Mouse (Mus musculus) large intestine, adult 2 months (tissue): ENCODE measurements around the gene Gm49337. TPM values are rescaled to one million over a fixed set of nuclear protein-coding genes. Genes with fewer than 3 reads are reported as not detected.
A peak's percentile ranks its signal among the peaks of the same experiment; 100 is the strongest.
"Not testable (repeated sequence)": the region's sequence is repeated elsewhere in the genome, so short reads cannot be mapped to it uniquely, and the experiment has no call there.

Experiments used
- DNase-seq: peaks from one replicate; pipeline ENCODE4 v3.0.0-alpha.2; 2012; ENCODE audit warnings: low read depth, low spot score
- WGBS: fragments of 180-500 bp; shearing (Covaris S2); methylation state at CpG from one replicate; pipeline ENCODE4 v1.1.7; 2018; 5-methylcytosine and 5-hydroxymethylcytosine counted together
- polyA plus RNA-seq: library from polyadenylated mRNA; depleted of rRNA; stranded (reverse); fragments of >200 nt; gene quantifications from 2 replicates; pipeline ENCODE4 v1.2.3, GENCODE M21; 2012

Gene Gm49337
- polyA plus RNA-seq, 1 experiment: not detected

- DNase-seq: no peak
- WGBS: 71% methylated on average over 9 of the region's 9 CpGs
Observed at GRCm38 (mm10) chr4:116193583-116194383, 20.6 kb downstream of the Gm49337 start.

DNA sequence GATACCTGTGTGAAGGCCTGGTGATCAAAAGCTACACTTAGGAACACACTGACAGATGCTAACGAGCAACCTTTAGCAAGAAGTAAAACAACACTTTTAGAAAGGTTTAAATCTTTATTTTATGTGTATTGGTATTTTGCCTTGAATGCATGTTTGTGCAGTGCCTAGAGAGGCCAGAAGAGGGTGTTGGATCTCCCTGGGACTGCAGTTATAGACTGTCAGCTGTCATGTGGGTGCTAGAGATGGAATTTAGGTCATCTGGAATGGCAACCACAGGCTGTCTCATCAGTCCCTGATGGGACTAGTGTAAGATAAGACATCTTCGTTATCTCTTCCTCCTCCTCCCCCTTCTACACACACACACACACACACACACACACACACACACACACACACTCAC lies 25.2 kb downstream of the Gm49337 start:
- no peak for DNase-seq
- 82% methylated on average over 2 of the region's 2 CpGs for WGBS

DNA sequence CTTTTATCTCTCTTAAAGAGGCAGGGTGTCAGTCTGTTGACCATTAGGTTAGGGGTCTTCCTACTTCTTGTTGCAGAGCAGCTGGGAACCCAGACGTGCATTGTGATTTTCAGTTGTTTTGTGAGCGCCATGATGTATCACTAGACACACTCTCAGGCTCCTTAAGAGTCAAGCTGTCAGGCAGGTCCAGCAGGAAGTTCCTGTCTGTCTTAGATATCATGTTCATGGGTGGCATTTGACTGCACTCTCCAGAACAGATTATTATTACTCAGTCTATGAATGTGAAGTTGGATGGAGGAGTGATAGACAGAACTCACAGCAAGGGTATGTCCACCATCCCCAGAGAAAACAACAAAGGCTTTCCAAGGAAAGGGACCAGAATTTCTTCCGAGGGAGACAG lies 31.2 kb downstream of the Gm49337 start:
- 70% methylated on average over 3 of the region's 3 CpGs for WGBS
- no peak for DNase-seq

- DNase-seq: no peak
- WGBS: 24% methylated on average over 4 of the region's 4 CpGs
Observed at GRCm38 (mm10) chr4:116206531-116206930, 33.3 kb downstream of the Gm49337 start.

DNA sequence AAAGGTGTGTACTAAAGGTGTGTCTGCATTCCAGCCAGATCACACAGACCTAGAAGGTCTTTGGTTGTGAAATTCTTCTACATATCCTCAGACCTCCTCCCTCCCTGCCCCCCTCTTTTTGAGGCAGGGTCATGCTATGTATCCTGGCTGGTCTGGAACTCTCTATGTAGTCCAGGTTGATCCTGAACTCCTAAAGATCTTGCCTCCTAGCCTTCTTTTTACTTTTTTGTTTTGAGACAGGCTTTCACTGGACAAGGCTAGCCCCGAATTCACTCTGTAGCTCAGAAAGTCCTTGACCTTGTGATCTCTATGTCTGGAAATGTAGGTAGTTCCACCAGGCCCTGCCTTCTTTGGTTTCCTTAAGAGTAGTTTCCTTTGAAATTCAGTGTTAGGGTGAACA lies 35.7 kb downstream of the Gm49337 start:
- DNase-seq: no peak
- WGBS: 73% methylated on average over 1 of the region's 1 CpGs

DNA sequence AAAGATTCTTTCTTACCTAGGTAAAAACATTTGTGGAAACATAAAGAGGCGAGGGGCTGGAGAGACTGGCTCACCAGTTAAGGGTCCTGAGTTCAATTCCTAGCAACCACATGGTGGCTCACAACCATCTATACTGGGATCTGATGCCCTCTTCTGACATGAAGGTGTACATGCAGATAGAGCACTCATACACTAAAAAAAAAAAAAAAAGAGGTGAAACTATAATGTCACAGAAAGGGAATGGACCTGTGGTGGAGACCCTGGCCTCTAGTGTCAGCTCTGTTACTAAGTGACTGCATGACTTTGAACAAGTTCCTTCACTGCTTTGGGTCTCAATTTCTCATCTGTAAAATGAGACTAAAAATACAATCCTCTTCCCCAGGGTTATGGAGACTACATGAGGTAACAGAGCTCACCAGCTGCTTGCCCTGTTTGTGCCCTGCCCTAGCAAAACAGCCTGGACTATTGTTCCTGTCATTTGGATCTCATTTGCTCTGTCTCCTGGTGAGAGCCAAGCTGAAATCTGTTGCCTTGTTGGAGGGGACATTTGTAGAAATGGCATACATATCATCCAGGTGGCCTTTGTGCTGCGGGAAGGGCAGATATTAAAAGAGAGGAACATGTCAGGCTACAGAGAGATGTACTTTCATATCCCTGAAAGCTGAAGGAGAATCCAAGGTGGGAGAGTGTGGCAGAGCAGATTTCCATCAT lies 42.9 kb downstream of the Gm49337 start:
- WGBS: 96% methylated on average over 2 of the region's 2 CpGs

DNA sequence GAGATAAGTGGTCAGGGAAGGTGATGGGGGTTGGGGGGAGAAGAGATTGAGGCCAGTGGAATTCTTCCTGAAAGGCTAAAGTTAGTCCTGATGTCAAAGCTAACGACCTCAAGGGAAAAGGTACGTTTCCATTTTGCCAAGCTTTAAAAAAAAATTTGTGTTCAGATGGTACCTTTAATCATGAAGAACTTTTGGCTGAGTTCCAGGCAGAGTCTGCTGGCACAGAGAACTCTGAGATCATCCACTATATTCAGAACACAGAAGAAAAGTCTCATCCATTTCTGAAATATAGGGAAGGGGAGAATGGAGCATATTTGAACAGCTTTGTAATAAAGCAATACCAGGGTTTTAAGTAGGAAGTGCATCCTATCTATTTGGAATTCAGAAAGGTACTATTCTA lies 43.9 kb downstream of the Gm49337 start:
- whole genome bisulfite sequencing: 35% methylated on average over 2 of the region's 2 CpGs
- DNase-seq: no peak

More for the DNA sequence above, 42.9 kb downstream of the Gm49337 start:
- DNase-seq: no peak

GRCm38 (mm10) chr4:116217661-116218060 lies 44.5 kb downstream of the Gm49337 start:
- 76% methylated on average over 1 of the region's 1 CpGs for WGBS
- not testable (repeated sequence) for DNase-seq

GRCm38 (mm10) chr4:116219056-116219455 lies 45.9 kb downstream of the Gm49337 start:
- DNase-seq: no peak
- 96% methylated on average over 1 of the region's 1 CpGs for WGBS

DNA sequence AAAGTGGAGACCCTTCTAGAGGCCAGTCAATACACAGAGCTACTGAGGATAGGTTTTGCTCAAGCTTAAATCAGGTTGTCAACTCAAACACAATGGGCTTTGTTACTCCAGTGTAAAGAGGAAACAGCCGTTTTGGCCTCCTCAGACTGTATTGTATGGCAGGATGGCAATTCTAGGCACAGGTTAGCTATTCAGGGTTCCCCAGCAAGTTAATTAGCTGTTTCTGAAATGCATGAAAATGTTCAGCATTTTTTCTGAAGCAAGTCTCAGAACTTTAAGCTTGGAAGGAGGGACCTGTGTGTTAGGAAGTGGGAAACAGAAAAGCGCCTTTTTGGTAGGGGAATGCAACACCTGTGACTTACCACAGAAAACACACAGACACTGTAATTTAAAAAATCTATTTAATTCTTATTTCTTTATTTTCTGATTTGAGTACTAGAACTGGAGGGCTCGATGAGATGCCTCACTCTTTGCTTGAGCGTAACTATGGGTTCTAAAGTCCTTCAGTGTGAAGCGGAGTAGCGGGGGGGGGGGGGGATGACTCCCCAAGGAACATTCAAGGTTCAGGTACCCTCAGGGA lies 47.0 kb downstream of the Gm49337 start:
- WGBS: 24% methylated on average over 6 of the region's 6 CpGs
- DNase-seq: no peak

DNA sequence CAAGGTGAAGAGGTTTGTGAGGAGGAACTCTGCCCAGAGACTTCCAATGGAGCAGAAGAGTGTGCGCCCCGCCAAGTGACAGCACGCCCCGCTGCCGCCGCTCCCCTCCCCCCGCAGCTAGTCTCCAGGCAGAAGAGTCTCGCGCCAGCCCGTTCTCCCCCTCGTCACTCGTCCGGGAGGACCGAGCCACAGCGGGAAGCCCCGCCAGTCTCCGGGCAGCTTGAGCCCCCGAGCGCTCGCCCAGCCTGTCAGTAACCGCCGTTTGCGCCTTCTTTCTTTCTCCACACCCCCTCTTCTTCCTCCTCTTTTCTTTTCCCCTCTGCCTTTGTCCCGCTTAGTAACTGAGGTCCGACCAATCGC lies 47.6 kb downstream of the Gm49337 start:
- DNase-seq: no peak
- WGBS: under 1% methylated on average over 26 of the region's 26 CpGs

- peak; percentile 88 for DNase-seq
- WGBS: under 1% methylated on average over 53 of the region's 53 CpGs
Observed at GRCm38 (mm10) chr4:116221140-116221851, 48.1 kb downstream of the Gm49337 start, which contains the start of gene Pik3r3. Gene Pik3r3 (plus strand): TSS chr4:116221618.

GRCm38 (mm10) chr4:116221996-116222842 lies 49.0 kb downstream of the Gm49337 start:
- WGBS: under 1% methylated on average over 23 of the region's 23 CpGs
- DNase-seq: no peak

DNA sequence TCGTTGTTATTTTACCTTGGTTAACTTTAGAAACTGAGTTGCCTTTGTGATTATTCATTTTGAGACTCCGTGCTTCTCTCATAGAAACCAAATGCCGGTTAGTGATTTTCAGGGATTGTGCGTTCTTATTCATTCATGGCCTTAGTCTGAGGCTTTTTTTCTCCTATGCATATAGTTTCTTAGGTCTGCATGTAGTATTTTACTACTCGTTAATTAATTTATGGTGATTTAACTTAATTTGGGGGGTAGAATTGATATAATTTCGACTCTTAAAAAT lies 49.6 kb downstream of the Gm49337 start:
- WGBS: 36% methylated on average over 6 of the region's 6 CpGs
- no peak for DNase-seq

DNA sequence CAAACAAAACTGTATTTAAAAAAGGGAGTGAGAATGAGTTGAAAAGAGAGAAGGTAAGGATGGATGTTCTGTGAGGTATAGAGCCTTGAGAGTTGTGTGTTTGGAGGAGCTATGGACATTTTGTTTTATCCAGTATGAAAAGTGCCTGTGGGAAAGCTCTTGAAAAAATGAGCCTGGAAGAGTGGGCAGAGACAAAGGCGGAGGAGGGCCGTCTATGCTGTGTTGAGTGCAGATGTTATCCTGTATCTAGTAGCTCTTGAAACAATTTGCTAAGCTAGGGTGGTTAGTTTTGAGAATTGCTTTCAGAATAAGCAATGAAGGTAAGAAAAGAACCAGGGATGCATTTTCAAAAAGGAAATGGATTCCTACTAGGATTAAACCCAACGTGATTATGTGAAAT lies 70.2 kb downstream of the Gm49337 start:
- WGBS: 82% methylated on average over 3 of the region's 3 CpGs
- DNase-seq: no peak

- 71% methylated on average over 2 of the region's 2 CpGs for WGBS
- no peak for DNase-seq
Observed at GRCm38 (mm10) chr4:116244240-116244639, 71.1 kb downstream of the Gm49337 start.

- DNase-seq: not testable (repeated sequence)
- 35% methylated on average over 3 of the region's 3 CpGs for WGBS
Observed at GRCm38 (mm10) chr4:116245926-116246325, 72.7 kb downstream of the Gm49337 start.

GRCm38 (mm10) chr4:116249986-116250385 lies 76.8 kb downstream of the Gm49337 start:
- no peak for DNase-seq
- 94% methylated on average over 3 of the region's 3 CpGs for WGBS

DNA sequence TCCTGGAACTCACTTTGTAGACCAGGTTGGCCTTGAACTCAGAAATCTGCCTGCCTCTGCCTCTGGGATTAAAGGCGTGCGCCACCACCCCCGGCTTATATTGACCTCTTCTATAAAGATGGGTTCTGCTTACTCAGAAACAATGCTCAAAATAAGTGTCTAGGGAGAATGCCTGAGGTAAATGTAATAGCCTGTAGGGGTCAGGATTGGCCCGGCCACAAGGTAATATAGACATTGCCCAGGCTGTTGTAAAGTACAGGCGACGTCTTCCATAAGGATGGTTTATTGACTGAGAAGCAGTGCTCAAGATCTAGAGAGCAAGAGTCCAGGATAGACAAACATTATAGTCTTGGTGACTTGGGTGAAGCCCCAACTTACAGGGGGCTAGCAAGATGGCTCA lies 95.0 kb downstream of the Gm49337 start:
- no peak for DNase-seq
- 74% methylated on average over 6 of the region's 6 CpGs for WGBS
